ENCODE assay signal across 11 mouse cellular contexts in genomic region chr16:24447666-24448492, GRCm38 (mm10). TPM values are rescaled to one million over a fixed set of nuclear protein-coding genes. Genes with fewer than 3 reads are reported as not detected.
A peak's percentile ranks its signal among the peaks of the same experiment; 100 is the strongest.
DNase-seq lines count a peak whose midpoint lies in the region; ATAC-seq and TF ChIP-seq lines count a peak whose summit lies in the region.
"Had no signal": no experiment of that assay in that cellular context is flagged by ENCODE, and none has a peak within 500 bp of the region (broad histone marks: within the 10 kb centered on the region; RNA-seq: fewer than 3 reads in every experiment).

No protein-coding gene starts in this region.

- no peak for TF ChIP-seq CTCF in heart, adult 2 months (IDR thresholded peaks at IDR 0.05)

- TF ChIP-seq EP300 in heart, adult 2 months (IDR thresholded peaks at IDR 0.05; ENCODE audit: insufficient read depth, low read depth, low read length): no peak

- no peak overlapping the region for H3K4me3 ChIP-seq in heart, embryonic 14.5 days (ENCODE audit: control insufficient read depth in 1 of 2, insufficient read depth in 1 of 2, low read depth in 1 of 2, low read length in 2 of 2)
- no peak overlapping the region for H3K4me3 ChIP-seq in heart, adult 2 months
- peak overlapping the region; percentile 40 for H3K4me3 ChIP-seq in megakaryocyte, embryonic 14.5 days (replicated peaks)
- no peak overlapping the region for H3K4me3 ChIP-seq in intestine, embryonic 14.5 days (ENCODE audit: low read depth, low read length)
- no peak overlapping the region for H3K4me3 ChIP-seq in hindbrain, embryonic 11.5 days (ENCODE audit: low read depth, low read length)
- H3K4me3 ChIP-seq: layer of hippocampus, adult 2 months; neural tube, embryonic 12.5 days had no signal

- no peaks in the 10 kb centered on the region for H3K27me3 ChIP-seq in heart, embryonic 14.5 days (ENCODE audit: control insufficient read depth, insufficient read depth, low read length)
- H3K27me3 ChIP-seq in heart, adult 2 months (ENCODE audit: control insufficient read depth, insufficient read depth, low read length): no peaks in the 10 kb centered on the region
- peaks cover 6% of the 10 kb centered on the region for H3K27me3 ChIP-seq in megakaryocyte, embryonic 14.5 days (replicated peaks)
- no peaks in the 10 kb centered on the region for H3K27me3 ChIP-seq in intestine, embryonic 14.5 days (replicated peaks; ENCODE audit: control insufficient read depth, insufficient read depth, low read length)
- no peaks in the 10 kb centered on the region for H3K27me3 ChIP-seq in hindbrain, embryonic 11.5 days (ENCODE audit: control insufficient read depth, insufficient read depth, low read length)
- H3K27me3 ChIP-seq: neural tube, embryonic 12.5 days had no signal

- WGBS in heart, embryonic 14.5 days: 32% methylated on average over 7 of the region's 7 CpGs
- 49% methylated on average over 7 of the region's 7 CpGs for WGBS in heart, adult 2 months
- 24% methylated on average over 7 of the region's 7 CpGs for WGBS in intestine, embryonic 14.5 days
- 41% methylated on average over 7 of the region's 7 CpGs for WGBS in hindbrain, embryonic 11.5 days

- 0 out of 2 replicates have a peak overlapping the region, but pooled peaks have one; percentile 6 for H3K4me2 ChIP-seq in heart, embryonic 14.5 days (ENCODE audit: low read length)
- peak overlapping the region; percentile 41 for H3K4me2 ChIP-seq in intestine, embryonic 14.5 days (ENCODE audit: low read length)
- no peak overlapping the region for H3K4me2 ChIP-seq in hindbrain, embryonic 11.5 days (replicated peaks; ENCODE audit: low read depth, low read length)
- H3K4me2 ChIP-seq: neural tube, embryonic 12.5 days had no signal

- no peak overlapping the region for H3K9ac ChIP-seq in heart, embryonic 14.5 days (ENCODE audit: low read length)
- H3K9ac ChIP-seq in heart, adult 2 months (ENCODE audit: low read depth, low read length): no peak overlapping the region
- H3K9ac ChIP-seq in intestine, embryonic 14.5 days (ENCODE audit: low read length): peak overlapping the region; percentile 17; the same call in 1 of the 2 replicates
- H3K9ac ChIP-seq in hindbrain, embryonic 11.5 days (ENCODE audit: low read depth, low read length): no peak overlapping the region
- H3K9ac ChIP-seq: neural tube, embryonic 12.5 days had no signal

- H3K79me2 ChIP-seq in heart, adult 2 months (replicated peaks; ENCODE audit: control insufficient read depth, insufficient read depth, low read length): peaks cover 4% of the 10 kb centered on the region

- TF ChIP-seq POLR2A in heart, adult 2 months (IDR thresholded peaks at IDR 0.05; ENCODE audit: insufficient read depth, low read depth, low read length): no peak

- intact Hi-C loops in heart, adult 2 months (cut with DNase I): no loop called here

- peak overlapping the region; percentile 25 to 56; a peak in 3 of 4 replicates for H3K27ac ChIP-seq in heart, embryonic 14.5 days (replicated peaks in 1 of 2; ENCODE audit: control insufficient read depth in 1 of 2, insufficient read depth in 1 of 2, low read depth in 2 of 2, low read length in 2 of 2)
- H3K27ac ChIP-seq in heart, adult 2 months: no peak overlapping the region; the same call in 1 of the 2 replicates
- peak overlapping the region; percentile 63 for H3K27ac ChIP-seq in intestine, embryonic 14.5 days (ENCODE audit: low read depth)
- H3K27ac ChIP-seq in hindbrain, embryonic 11.5 days (ENCODE audit: low read depth, low read length): no peak overlapping the region
- H3K27ac ChIP-seq: layer of hippocampus, adult 2 months; neural tube, embryonic 12.5 days had no signal

- no peak for DNase-seq in heart, adult 2 months
- DNase-seq in intestine, embryonic 14.5 days (ENCODE audit: low spot score): no peak
- peak; percentile 80 for DNase-seq in yolk sac, embryonic 10.5 days (ENCODE audit: low spot score)
- DNase-seq in hindbrain, embryonic 11.5 days (ENCODE audit: low spot score): no peak
- DNase-seq in ovary, postnatal 14 days (ENCODE audit: low spot score): no peak
- DNase-seq: gastrocnemius, postnatal 25 days had no signal

- peaks cover 26 to 70% of the 10 kb centered on the region in 2 experiments for H3K4me1 ChIP-seq in heart, embryonic 14.5 days (ENCODE audit: control insufficient read depth in 2 of 2, insufficient read depth in 2 of 2, low read length in 2 of 2)
- peaks cover 24% of the 10 kb centered on the region for H3K4me1 ChIP-seq in heart, adult 2 months (ENCODE audit: control insufficient read depth, insufficient read depth, low read length)
- peaks cover 29% of the 10 kb centered on the region for H3K4me1 ChIP-seq in megakaryocyte, embryonic 14.5 days
- H3K4me1 ChIP-seq in intestine, embryonic 14.5 days (replicated peaks; ENCODE audit: control insufficient read depth, insufficient read depth, low read length): peaks cover 57% of the 10 kb centered on the region
- peaks cover 6% of the 10 kb centered on the region for H3K4me1 ChIP-seq in hindbrain, embryonic 11.5 days (replicated peaks; ENCODE audit: control insufficient read depth, insufficient read depth, low read length)

- ATAC-seq in heart, embryonic 14.5 days (ENCODE audit: insufficient number of reproducible peaks, insufficient read depth, low FRiP score, low read depth): peak; percentile 29; the same call in 1 of the 2 replicates
- no peak for ATAC-seq in megakaryocyte, adult 5-6 weeks (ENCODE audit: poor library complexity, severe bottlenecking)
- peak; percentile 77 for ATAC-seq in intestine, embryonic 14.5 days (replicated peaks; ENCODE audit: low FRiP score, low TSS enrichment, low read depth)
- no peak for ATAC-seq in hindbrain, embryonic 11.5 days (ENCODE audit: low FRiP score)

- H3K9me3 ChIP-seq in heart, embryonic 14.5 days (ENCODE audit: control insufficient read depth, low read length): no peaks in the 10 kb centered on the region
- no peaks in the 10 kb centered on the region for H3K9me3 ChIP-seq in megakaryocyte, embryonic 14.5 days
- H3K9me3 ChIP-seq in intestine, embryonic 14.5 days (ENCODE audit: control insufficient read depth, low read length): no peaks in the 10 kb centered on the region
- H3K9me3 ChIP-seq in hindbrain, embryonic 11.5 days (ENCODE audit: control insufficient read depth, low read length): no peaks in the 10 kb centered on the region
- H3K9me3 ChIP-seq: neural tube, embryonic 12.5 days had no signal

- peaks cover 23% of the 10 kb centered on the region for H3K36me3 ChIP-seq in heart, embryonic 14.5 days (ENCODE audit: control insufficient read depth, insufficient read depth, low read length)
- peaks cover 11% of the 10 kb centered on the region for H3K36me3 ChIP-seq in heart, adult 2 months (ENCODE audit: control insufficient read depth, insufficient read depth, low read length)
- H3K36me3 ChIP-seq in megakaryocyte, embryonic 14.5 days (replicated peaks; ENCODE audit: low read length): no peaks in the 10 kb centered on the region
- H3K36me3 ChIP-seq in intestine, embryonic 14.5 days (ENCODE audit: control insufficient read depth, insufficient read depth, low read length): 0 out of 2 replicates have a peak, but pooled peaks cover 4% of the 10 kb centered on the region
- no peaks in the 10 kb centered on the region for H3K36me3 ChIP-seq in hindbrain, embryonic 11.5 days (ENCODE audit: control insufficient read depth, insufficient read depth, low read length)
- H3K36me3 ChIP-seq: neural tube, embryonic 12.5 days had no signal

RNA-seq across cellular contexts. Expression of gene Lpp, which starts 54.6 kb away (rescaled TPM):
- polyA plus RNA-seq in heart, embryonic 14.5 days (2014; fragmentation: Nextera tagmentation; extraction: Ambion mirVana): 46.6 and 53.0 TPM in 2 replicates
- 10 to 100 TPM; 23.6 to 25.1 TPM for total RNA-seq in heart, adult 2 months (2021)
- polyA plus RNA-seq in heart, adult 2 months (2012; rRNA removed): 7.7 and 14.3 TPM in 2 replicates
- 0.09 and 0.94 TPM in 2 replicates for polyA plus RNA-seq in megakaryocyte, embryonic 14.5 days (2012; ENCODE audit: insufficient read depth, low replicate concordance)
- 5.1 and 5.3 TPM in 2 replicates for total RNA-seq in megakaryocyte, adult 5-6 weeks (2015)
- total RNA-seq in megakaryocyte, adult 5-6 weeks (2017): 3.1 and 3.7 TPM in 2 replicates
- polyA plus RNA-seq in intestine, embryonic 14.5 days (2014; fragmentation: Nextera tagmentation; extraction: Ambion mirVana): 79.2 and 89.2 TPM in 2 replicates
- polyA plus RNA-seq in hindbrain, embryonic 11.5 days (2014; fragmentation: Nextera tagmentation; extraction: Ambion mirVana): 19.6 and 25.1 TPM in 2 replicates

Comparison
In these comparisons a context has a peak if more than half of its experiments do, and no peak if none do; other contexts are left out.
1. H3K27ac ChIP-seq: peak in heart, embryonic 14.5 days (2 of 2) and intestine, embryonic 14.5 days (single experiment); none in heart, adult 2 months (single experiment) and hindbrain, embryonic 11.5 days (single experiment).
2. ATAC-seq: peak in heart, embryonic 14.5 days (single experiment) and intestine, embryonic 14.5 days (single experiment); none in megakaryocyte, adult 5-6 weeks (single experiment) and hindbrain, embryonic 11.5 days (single experiment).